Mouse (Mus musculus): ENCODE data around the gene 1700037C18Rik.
"Not testable (repeated sequence)": the region's sequence is repeated elsewhere in the genome, so short reads cannot be mapped to it uniquely, and the experiment has no call there.

1700037C18Rik gene

DNA sequence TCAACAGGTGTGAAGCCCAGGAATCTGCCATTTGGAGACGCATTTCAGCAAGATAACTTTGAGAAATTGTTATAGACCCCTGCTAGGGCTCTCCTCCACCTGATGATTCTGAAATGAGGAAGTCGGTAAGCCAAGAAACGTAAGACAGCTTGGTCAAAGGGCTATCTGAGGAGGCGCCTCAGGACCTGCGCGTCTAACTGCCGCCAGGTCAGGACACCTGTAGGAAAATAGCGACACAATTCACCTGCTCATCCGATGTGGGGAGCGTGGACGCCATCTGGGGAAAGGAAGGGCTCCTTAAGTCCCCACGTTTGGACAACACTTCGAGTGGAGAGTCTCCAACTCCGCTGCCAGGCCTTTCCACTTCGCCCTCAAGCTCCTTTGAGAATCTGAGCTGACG lies 36.7 kb downstream of the 1700037C18Rik start:
- DNase-seq, result no peak

DNA sequence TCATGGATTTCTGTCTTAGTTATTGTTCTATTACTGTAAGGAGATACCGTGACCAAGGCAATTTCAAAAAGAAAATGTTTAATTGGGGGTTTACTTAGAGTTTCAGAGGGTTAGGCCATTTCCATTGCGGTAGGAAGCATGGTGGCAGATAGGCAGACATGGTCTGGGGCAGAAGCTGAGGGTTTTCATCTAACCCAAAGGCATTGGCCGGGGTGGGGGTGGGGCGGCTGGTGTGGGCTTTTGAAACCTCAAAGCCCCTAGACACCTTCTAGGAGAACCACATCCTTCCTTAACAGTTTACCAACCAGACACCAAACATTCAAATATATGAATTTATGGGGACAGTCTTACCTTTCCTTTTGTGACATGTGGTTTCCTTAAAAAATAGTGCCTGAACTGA lies 49.2 kb downstream of the 1700037C18Rik start:
- no peak for DNase-seq

DNA sequence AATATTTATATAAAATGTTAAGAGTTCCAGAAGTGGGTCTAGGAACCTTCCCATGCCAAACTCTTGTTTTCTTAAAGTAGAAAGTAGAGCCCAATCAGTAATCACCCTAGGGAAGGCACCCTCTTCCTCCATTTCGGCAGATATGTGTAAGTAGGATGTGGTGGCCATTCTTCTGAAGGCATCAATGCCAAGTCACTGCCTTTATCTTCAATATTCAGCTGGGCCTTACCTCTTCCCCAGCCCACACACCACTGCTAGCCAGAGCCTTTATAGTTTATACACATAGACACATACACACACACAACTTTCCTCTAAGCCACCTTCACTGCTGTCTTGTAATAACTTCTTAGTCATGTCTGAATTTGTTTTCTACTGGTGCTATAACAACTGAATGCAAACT lies 52.7 kb downstream of the 1700037C18Rik start:
- DNase-seq, result no peak

- no peak for DNase-seq
These were observed 53.9 kb downstream of the 1700037C18Rik start for GRCm38 (mm10) chr16:3854437-3855182.

DNA sequence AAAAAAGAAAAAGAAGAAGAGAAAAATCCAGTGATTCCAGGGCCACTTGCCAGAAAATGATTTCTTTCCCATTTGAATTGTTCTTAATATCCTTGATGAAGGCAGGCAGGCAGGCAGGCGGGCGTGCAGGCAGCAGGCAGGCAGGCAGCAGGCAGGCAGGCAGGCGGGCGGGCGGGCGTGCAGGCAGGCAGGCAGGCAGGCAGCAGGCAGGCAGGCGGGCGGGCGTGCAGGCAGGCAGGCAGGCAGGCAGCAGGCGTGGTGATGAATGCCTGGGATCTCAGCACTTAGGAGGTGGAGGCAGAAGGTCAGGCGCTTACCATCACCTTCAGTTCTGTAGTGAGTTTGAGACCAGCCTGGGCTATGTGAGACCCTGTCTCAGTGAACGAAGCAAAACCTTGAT lies 55.9 kb downstream of the 1700037C18Rik start:
- DNase-seq, result no peak

GRCm38 (mm10) chr16:3851301-3851700 lies 57.2 kb downstream of the 1700037C18Rik start:
- not testable (repeated sequence) for DNase-seq

DNA sequence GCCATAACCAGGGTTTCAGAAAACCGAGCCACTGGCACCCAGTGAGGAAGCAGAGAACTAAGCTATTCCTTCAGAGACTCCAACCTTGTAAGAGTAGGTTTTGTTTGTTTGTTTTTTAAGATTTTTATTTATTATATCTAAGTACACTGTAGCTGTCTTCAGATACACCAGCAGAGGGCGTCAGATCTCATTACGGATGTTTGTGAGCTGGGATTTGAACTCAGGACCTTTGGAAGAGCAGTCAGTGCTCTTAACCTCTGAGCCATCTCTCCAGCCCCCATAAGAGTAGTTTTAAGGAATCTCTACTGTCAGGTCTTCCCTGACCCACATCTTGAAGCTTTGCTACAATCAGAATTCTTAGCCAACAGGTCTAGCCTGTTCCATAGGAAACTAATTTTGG lies 60.1 kb downstream of the 1700037C18Rik start:
- no peak for DNase-seq

GRCm38 (mm10) chr16:3847871-3848270 lies 60.6 kb downstream of the 1700037C18Rik start:
- no peak for DNase-seq

DNA sequence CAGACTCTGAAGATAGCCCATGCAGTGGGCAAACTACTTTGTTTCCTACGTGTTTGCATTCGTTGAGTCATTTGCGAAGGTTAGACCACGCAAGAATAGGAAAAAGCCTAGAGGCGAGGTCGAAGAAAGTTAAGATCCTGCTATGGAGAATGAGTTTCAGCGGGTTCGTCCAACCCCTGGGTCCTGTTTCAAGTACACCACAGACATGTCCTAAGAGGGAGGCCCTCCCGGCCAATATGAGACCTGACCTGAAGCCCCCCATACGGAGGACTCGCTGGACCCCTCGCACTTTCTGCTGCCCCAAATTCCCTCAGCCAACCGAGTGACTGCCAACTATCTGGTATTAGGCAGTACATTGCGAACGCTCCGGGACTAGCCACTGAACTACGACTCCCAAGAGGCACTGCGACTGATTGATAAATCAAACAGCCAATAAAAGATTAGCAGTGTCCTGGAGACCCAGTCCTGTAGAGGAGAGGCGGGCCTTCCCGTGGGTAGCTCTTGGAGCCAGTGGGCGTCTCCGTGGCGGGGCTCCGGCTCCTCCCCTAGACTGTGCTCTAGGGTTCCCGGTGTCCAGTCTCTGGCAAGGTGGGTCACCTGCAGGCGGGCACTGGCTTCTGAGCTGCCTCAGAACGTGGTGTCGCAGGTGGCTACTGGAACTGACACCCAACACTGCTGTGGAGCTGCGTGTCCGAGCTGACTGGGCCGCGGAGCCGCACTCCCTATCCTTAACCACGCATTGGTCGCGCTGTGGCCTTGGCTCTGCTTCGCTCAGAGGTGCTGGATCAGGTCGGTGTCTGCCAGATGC lies 61.6 kb downstream of the 1700037C18Rik start, which contains the start of gene Zfp174:
Zfp174 (plus strand) TSS at position 558 of the 808 bp plus-strand sequence.
- DNase-seq, result peak; percentile 98
